Mouse (Mus musculus): ENCODE data around the gene 1600002K03Rik. TPM values are rescaled to one million over a fixed set of nuclear protein-coding genes. Genes with fewer than 3 reads are reported as not detected.

The 1600002K03Rik gene
- polyA plus RNA-seq, 1 experiment from 2014 or later = 10.1 TPM

DNA sequence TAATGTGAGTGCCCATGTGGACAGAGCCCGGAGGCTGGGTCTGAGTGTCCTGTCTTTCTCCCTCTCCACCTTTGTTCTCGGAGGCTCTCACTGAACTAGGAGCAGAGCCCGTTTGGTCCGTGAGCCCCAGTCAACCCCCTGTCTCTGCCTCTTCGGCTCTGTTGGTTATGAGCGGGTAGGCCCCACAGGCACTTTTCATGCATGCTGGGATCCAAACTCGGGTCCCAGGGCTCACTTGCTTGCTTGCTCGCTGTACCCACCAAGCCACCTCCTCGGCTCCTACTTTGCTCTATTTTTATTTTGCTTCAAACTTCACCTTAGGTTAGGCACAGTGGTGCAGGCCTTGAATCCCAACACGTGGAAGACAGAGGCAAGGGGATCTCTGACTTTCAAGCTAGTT lies 15.0 kb downstream of the 1600002K03Rik start:
- Histone ChIP-seq H3K9me3 (no peaks in the 10 kb centered on the region), H3K4me2 (no peak overlapping the region), H3K27ac (replicated peaks) (no peak overlapping the region), H3K4me1 (replicated peaks) (peaks cover 18% of the 10 kb centered on the region), H3K9ac (no peak overlapping the region), H3K27me3 (no peaks in the 10 kb centered on the region; the same call in 1 of the 2 replicates), H3K36me3 (peaks cover 9% of the 10 kb centered on the region; the same call in 1 of the 2 replicates), H3K4me3 (no peak overlapping the region)
- no peak for ATAC-seq (ENCODE audit: low FRiP score, low read depth)
- 83% methylated on average over 10 of the region's 10 CpGs for WGBS

- Histone ChIP-seq H3K4me2 (no peak overlapping the region), H3K4me1 (replicated peaks) (peaks cover 18% of the 10 kb centered on the region), H3K4me3 (no peak overlapping the region), H3K27ac (replicated peaks) (no peak overlapping the region), H3K36me3 (peaks cover 9% of the 10 kb centered on the region; the same call in 1 of the 2 replicates), H3K27me3 (no peaks in the 10 kb centered on the region; the same call in 1 of the 2 replicates), H3K9me3 (no peaks in the 10 kb centered on the region), H3K9ac (no peak overlapping the region)
- 69% methylated on average over 15 of the region's 15 CpGs for WGBS
- no peak for ATAC-seq (ENCODE audit: low FRiP score, low read depth)
Observed at GRCm38 (mm10) chr10:80188453-80189024, 15.8 kb downstream of the 1600002K03Rik start.

DNA sequence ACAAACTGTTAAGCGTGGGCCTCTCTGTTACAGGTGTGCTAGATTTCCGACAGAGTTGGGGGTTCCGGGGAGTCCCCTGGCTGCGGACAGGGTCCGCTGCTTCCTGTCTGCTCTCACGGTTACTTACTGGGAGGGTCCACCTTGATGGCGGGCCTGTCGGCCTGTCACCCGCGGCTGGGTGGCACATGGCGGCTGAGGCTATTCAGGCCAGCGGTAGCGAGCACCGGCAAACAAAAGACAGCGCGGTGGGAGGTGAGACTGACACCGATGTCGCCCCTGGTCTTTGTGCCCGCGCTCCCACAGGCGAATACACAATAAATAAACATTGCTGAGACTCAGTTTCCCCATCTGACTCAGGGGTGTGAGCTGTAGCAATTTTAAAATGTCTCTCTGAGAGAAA lies 17.3 kb downstream of the 1600002K03Rik start:
- ATAC-seq (ENCODE audit: low FRiP score, low read depth) = no peak

GRCm38 (mm10) chr10:80190491-80191051 lies 17.8 kb downstream of the 1600002K03Rik start:
- H3K9me3 ChIP-seq = no peaks in the 10 kb centered on the region
- peak overlapping the region; percentile 74 for H3K4me2 ChIP-seq
- ATAC-seq (ENCODE audit: low FRiP score, low read depth) = peak; percentile 39; the same call in 1 of the 2 replicates
- H3K4me3 ChIP-seq = peak overlapping the region; percentile 38
- H3K27ac ChIP-seq (replicated peaks) = peak overlapping the region; percentile 82
- H3K36me3 ChIP-seq = peaks cover 9% of the 10 kb centered on the region; the same call in 1 of the 2 replicates
- H3K27me3 ChIP-seq = no peaks in the 10 kb centered on the region; the same call in 1 of the 2 replicates
- H3K9ac ChIP-seq = peak overlapping the region; percentile 57
- under 1% methylated on average over 44 of the region's 48 CpGs for WGBS
- H3K4me1 ChIP-seq (replicated peaks) = peaks cover 18% of the 10 kb centered on the region

More for the DNA sequence above, 17.3 kb downstream of the 1600002K03Rik start:
- no peaks in the 10 kb centered on the region for H3K9me3 ChIP-seq
- WGBS = 9% methylated on average over 21 of the region's 21 CpGs
- H3K9ac ChIP-seq = peak overlapping the region; percentile 57
- peaks cover 9% of the 10 kb centered on the region; the same call in 1 of the 2 replicates for H3K36me3 ChIP-seq
- H3K27ac ChIP-seq (replicated peaks) = peak overlapping the region; percentile 82
- no peaks in the 10 kb centered on the region; the same call in 1 of the 2 replicates for H3K27me3 ChIP-seq
- H3K4me1 ChIP-seq (replicated peaks) = peaks cover 18% of the 10 kb centered on the region
- peak overlapping the region; percentile 38 for H3K4me3 ChIP-seq
- peak overlapping the region; percentile 74 for H3K4me2 ChIP-seq

DNA sequence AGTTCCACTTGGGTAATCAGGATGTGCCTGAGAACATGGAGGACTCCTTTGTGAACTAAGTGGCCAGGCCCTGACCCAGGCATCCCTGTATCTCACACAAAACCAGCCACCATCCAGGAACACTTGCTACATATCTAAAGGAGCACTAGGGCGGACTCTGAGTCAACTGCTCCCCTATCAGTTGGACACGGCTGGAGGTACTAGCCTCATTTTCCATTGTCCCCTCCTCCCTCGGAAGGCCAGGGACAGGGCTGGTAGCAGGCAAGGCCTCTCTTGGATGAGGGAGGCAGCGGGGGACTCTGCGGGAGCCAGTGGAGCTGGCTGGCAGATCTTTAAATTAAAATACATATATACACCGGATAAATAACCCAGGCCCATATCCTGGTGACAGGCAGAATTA lies 21.2 kb downstream of the 1600002K03Rik start:
- H3K4me1 ChIP-seq (replicated peaks) = peaks cover 18% of the 10 kb centered on the region
- H3K4me3 ChIP-seq = no peak overlapping the region
- H3K36me3 ChIP-seq = 0 out of 2 replicates have a peak, but pooled peaks cover 2% of the 10 kb centered on the region
- no peaks in the 10 kb centered on the region for H3K27me3 ChIP-seq
- H3K27ac ChIP-seq (replicated peaks) = no peak overlapping the region
- no peak overlapping the region for H3K9ac ChIP-seq
- 75% methylated on average over 6 of the region's 6 CpGs for WGBS
- H3K9me3 ChIP-seq = no peaks in the 10 kb centered on the region
- no peak for ATAC-seq (ENCODE audit: low FRiP score, low read depth)
- no peak overlapping the region for H3K4me2 ChIP-seq

DNA sequence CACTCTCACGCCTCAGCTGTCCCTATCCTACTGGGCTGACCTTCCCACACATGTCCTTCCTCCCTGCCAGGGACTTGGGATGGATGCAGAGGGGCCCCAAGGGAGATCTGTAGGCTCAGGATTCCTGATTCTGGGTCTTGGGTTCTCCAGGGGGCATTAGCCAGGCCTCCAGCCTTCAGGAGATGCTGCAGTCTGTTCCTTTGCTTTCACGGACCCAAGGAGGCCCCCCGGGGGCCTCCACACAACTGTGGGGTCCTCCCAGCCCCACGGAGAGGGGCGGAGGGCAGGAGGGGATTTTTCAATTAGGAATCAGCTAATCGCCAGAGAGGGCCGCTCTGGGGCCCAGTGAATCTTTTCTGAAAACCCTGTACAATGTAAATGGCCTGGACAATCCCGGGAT lies 21.7 kb downstream of the 1600002K03Rik start:
- peaks cover 15% of the 10 kb centered on the region for H3K4me1 ChIP-seq (replicated peaks)
- no peak overlapping the region for H3K27ac ChIP-seq (replicated peaks)
- H3K4me3 ChIP-seq = no peak overlapping the region
- no peak overlapping the region for H3K4me2 ChIP-seq
- no peak overlapping the region for H3K9ac ChIP-seq
- no peaks in the 10 kb centered on the region for H3K27me3 ChIP-seq
- H3K9me3 ChIP-seq = no peaks in the 10 kb centered on the region
- no peak for ATAC-seq (ENCODE audit: low FRiP score, low read depth)
- WGBS = 43% methylated on average over 8 of the region's 8 CpGs
- H3K36me3 ChIP-seq = no peaks in the 10 kb centered on the region

DNA sequence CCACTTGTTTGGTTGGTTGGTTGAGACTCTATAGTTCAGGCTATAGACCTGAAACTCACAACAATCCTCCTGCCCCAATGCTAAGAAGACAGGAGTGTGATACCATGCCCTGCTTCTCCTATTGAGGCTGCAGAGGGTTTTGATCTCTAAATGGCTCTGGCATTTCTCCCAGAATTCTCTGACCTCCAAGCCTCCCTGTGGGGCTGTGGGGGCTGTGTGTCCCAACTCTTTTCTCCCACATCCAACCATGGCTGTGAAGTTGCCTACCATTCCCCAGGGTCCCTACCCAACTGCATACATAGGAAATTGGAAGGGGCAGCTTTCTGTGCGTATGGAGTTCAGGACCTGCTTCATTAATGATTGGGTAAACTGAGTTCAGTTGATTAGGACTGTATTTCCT lies 23.4 kb downstream of the 1600002K03Rik start:
- no peak overlapping the region for H3K27ac ChIP-seq (replicated peaks)
- H3K4me1 ChIP-seq (replicated peaks) = no peaks in the 10 kb centered on the region
- H3K27me3 ChIP-seq = no peaks in the 10 kb centered on the region
- no peaks in the 10 kb centered on the region for H3K9me3 ChIP-seq
- WGBS = 68% methylated on average over 1 of the region's 1 CpGs
- no peak overlapping the region for H3K4me3 ChIP-seq
- ATAC-seq (ENCODE audit: low FRiP score, low read depth) = no peak
- H3K36me3 ChIP-seq = no peaks in the 10 kb centered on the region
- no peak overlapping the region for H3K9ac ChIP-seq
- no peak overlapping the region for H3K4me2 ChIP-seq

- Histone ChIP-seq H3K36me3 (no peaks in the 10 kb centered on the region), H3K4me2 (no peak overlapping the region), H3K4me3 (no peak overlapping the region), H3K4me1 (replicated peaks) (no peaks in the 10 kb centered on the region), H3K27me3 (no peaks in the 10 kb centered on the region), H3K9me3 (no peaks in the 10 kb centered on the region), H3K27ac (replicated peaks) (no peak overlapping the region), H3K9ac (no peak overlapping the region)
- WGBS = 47% methylated on average over 33 of the region's 33 CpGs
- no peak for ATAC-seq (ENCODE audit: low FRiP score, low read depth)
Observed at GRCm38 (mm10) chr10:80196778-80197581, 24.2 kb downstream of the 1600002K03Rik start.

- no peaks in the 10 kb centered on the region for H3K27me3 ChIP-seq
- no peak overlapping the region for H3K9ac ChIP-seq
- H3K9me3 ChIP-seq = no peaks in the 10 kb centered on the region
- H3K27ac ChIP-seq (replicated peaks) = no peak overlapping the region
- no peak overlapping the region for H3K4me2 ChIP-seq
- ATAC-seq (ENCODE audit: low FRiP score, low read depth) = peak; percentile 55; the same call in 1 of the 2 replicates
- no peaks in the 10 kb centered on the region for H3K36me3 ChIP-seq
- 56% methylated on average over 3 of the region's 3 CpGs for WGBS
- H3K4me3 ChIP-seq = no peak overlapping the region
- no peaks in the 10 kb centered on the region for H3K4me1 ChIP-seq (replicated peaks)
Observed at GRCm38 (mm10) chr10:80199440-80200008, 26.8 kb downstream of the 1600002K03Rik start.

- 68% methylated on average over 6 of the region's 6 CpGs for WGBS
- H3K27me3 ChIP-seq = no peaks in the 10 kb centered on the region
- no peak overlapping the region for H3K9ac ChIP-seq
- no peak overlapping the region for H3K27ac ChIP-seq (replicated peaks)
- no peaks in the 10 kb centered on the region for H3K9me3 ChIP-seq
- H3K4me3 ChIP-seq = no peak overlapping the region
- H3K36me3 ChIP-seq = no peaks in the 10 kb centered on the region
- no peak for ATAC-seq (ENCODE audit: low FRiP score, low read depth)
- no peaks in the 10 kb centered on the region for H3K4me1 ChIP-seq (replicated peaks)
- no peak overlapping the region for H3K4me2 ChIP-seq
Observed at GRCm38 (mm10) chr10:80200485-80200884, 27.7 kb downstream of the 1600002K03Rik start.

GRCm38 (mm10) chr10:80204055-80204454 lies 31.3 kb downstream of the 1600002K03Rik start:
- H3K9me3 ChIP-seq = no peaks in the 10 kb centered on the region
- 6% methylated on average over 7 of the region's 7 CpGs for WGBS
- peaks cover 9% of the 10 kb centered on the region for H3K4me1 ChIP-seq (replicated peaks)
- no peak overlapping the region for H3K4me3 ChIP-seq
- no peak for ATAC-seq (ENCODE audit: low FRiP score, low read depth)
- no peak overlapping the region for H3K4me2 ChIP-seq
- no peaks in the 10 kb centered on the region for H3K36me3 ChIP-seq
- no peaks in the 10 kb centered on the region for H3K27me3 ChIP-seq
- H3K9ac ChIP-seq = no peak overlapping the region
- H3K27ac ChIP-seq (replicated peaks) = no peak overlapping the region

- no peaks in the 10 kb centered on the region for H3K36me3 ChIP-seq
- H3K27ac ChIP-seq (replicated peaks) = no peak overlapping the region
- peaks cover 11% of the 10 kb centered on the region for H3K4me1 ChIP-seq (replicated peaks)
- H3K9ac ChIP-seq = no peak overlapping the region
- no peak overlapping the region for H3K4me2 ChIP-seq
- H3K9me3 ChIP-seq = no peaks in the 10 kb centered on the region
- 33% methylated on average over 1 of the region's 1 CpGs for WGBS
- ATAC-seq (ENCODE audit: low FRiP score, low read depth) = no peak
- H3K27me3 ChIP-seq = no peaks in the 10 kb centered on the region
- H3K4me3 ChIP-seq = no peak overlapping the region
Observed at GRCm38 (mm10) chr10:80207201-80207600, 34.5 kb downstream of the 1600002K03Rik start.

Data from hindbrain, embryonic 15.5 days (tissue).